Mouse (Mus musculus) kidney, adult 11 months (tissue): Measurements from ENCODE around the gene Fbxo36.

Experiments
- DNase-seq: peaks from one replicate; pipeline ENCODE4 v3.0.0; 2022

Gene Fbxo36

DNA sequence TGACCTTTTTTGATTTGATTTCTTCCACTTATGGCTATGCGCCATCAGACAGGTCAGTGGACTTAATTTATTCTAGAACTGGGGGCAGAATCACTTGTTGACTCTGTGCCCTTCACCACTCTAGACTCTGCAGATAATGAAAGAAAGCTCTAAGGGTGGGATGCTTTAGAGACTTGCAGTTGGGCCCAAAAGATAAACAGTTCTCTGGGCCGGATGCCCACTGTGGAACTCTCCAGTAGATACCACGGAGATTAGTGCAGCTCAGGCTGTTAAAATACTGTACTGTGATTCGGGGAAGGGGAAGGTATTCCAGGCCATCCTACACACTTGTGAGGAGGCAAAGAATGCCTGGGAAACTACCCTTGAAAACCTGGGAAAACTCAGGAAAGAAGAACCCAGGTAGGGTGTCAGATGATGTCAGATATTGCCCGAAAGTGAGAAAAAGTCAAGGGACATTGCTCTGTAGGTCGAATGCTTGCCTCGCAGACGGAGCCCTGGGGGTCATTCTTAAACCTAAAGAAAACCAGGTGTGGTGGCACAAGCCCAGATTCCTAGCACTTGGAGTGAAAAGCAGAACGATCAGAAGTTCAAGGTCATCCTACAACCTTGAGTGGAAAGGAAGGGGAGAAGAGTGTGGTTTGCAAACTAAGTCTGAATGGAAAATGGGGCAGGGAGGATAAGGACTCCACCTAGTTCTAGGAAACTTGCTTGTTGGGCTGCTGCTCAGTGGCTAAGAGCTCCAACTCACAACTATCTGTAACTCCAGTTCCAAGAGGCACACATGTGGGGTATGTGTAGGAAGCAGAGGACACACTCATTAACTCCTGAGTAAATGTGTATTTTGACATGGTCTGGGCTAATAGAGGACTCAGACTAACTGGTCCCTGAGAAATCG is 21.0 kb downstream of the Fbxo36 start:
- DNase-seq, result no peak

DNA sequence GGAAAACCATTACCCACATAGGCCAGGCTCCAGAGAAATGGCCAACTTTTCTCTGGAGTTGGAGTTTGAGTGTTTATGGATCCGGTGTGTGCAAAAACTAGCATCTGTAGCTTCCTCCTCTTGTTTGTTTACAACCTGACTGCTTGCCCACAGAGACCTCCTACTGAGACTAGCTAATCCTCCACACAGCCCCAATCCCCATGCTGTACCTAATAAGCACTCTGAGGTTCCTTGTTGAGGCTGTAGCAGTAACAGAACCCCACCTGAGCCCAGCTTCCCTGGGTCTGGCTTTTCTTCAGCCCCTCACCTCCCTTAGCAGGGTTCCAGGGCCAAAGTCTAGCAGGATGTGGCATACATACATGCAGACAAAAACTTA is 21.6 kb downstream of the Fbxo36 start:
- no peak for DNase-seq

DNA sequence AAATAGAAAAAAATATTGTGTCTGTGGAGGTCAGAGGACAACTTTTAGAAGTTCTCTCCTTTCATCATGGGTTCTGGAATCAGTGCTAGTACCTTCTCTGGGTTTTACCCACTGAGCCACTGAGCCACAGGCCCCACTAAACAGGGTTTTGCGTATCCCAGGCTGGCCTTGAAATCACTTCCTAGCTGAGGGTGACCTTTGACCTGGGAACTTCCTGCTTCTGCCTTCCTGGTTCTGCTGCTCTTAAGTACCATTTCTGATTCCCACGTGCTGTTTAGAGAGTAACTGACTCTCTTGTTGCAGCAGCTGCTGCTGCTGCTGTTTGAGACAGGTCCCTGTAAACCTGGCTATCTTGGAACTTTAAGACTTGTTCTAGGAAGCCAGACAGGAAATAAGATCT is 25.0 kb downstream of the Fbxo36 start:
- DNase-seq, result no peak

DNA sequence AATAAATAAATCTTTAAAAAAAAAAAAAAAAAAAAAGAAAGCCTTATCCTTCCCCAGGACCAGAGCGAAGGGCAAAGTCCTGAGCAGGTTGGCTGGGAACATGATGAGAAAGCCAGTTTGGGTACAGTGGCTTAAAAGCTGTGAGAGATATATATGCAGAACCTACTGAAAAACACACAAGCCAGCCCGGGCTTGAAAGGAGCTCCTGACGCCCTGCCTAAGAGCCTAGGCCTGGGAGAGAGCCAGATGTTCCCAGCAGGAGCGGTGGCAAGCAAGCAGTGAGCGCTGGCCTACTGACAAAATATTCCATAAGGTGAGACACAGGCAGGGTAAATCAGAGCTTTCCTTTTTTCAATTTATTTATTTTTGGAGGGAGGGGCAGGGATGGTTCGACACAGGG is 26.6 kb downstream of the Fbxo36 start:
- peak; percentile 63 for DNase-seq

DNA sequence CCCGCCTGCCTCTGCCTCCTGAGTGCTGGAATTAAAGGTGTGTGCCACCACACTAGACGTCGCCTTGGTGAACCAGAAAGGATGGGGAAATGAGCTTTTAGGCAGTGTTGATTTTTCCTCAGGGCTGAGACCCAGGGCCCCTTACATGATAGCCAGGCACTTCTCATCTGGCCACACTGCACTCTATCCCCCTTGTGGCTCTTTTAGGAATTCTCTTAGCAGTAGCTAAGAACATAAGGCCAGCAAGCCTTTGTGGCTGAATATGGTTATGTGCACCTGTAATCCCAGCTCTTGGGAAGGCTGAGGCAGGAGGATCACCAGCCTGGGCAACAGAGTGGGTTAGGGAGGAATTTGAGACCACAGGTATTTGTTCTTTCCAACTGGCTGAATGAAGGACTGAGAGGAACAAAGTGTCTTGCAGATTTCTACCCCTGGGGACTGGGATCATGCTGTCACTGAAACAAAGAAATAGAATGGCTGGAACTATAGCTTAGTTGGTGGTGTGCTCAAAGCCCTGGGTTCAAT is 27.1 kb downstream of the Fbxo36 start:
- DNase-seq, result no peak

DNA sequence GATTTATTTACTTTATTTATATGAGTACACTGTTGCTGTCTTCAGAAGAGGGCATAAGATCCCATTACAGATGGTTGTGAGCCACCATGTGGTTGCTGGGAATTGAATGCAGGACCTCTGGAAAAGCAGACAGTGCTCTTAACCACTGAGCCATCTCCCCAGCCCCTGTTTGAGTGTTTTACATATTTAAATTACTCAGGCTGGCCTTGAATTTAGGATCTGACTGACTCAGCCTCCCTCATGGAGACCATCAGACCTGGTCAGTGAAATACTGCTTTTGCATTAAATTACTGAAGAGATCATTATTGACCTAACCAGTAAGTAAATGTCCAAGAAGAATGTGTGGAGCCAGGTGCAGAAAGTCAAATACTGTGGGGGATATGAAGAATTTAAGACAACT is 28.7 kb downstream of the Fbxo36 start:
- no peak for DNase-seq

DNA sequence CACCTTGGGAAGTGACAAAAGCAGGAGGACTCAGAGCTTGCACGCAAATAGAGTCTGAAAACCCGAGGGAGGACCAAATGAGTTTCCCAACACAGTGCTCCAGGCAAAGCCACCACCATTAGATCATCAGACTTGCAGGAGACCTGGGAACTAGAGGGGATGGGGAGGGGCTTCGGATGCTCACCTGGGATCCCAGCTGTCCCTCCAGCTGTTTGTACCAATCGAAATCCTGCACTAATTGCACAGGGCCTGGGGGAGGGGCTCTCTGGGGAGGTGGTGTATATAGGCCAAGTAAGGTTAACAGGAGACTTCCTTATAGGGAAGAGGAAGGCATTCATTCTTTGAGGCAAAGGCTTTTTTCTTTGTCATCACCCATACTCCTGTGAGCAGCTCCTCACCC is 29.2 kb downstream of the Fbxo36 start:
- no peak for DNase-seq

DNA sequence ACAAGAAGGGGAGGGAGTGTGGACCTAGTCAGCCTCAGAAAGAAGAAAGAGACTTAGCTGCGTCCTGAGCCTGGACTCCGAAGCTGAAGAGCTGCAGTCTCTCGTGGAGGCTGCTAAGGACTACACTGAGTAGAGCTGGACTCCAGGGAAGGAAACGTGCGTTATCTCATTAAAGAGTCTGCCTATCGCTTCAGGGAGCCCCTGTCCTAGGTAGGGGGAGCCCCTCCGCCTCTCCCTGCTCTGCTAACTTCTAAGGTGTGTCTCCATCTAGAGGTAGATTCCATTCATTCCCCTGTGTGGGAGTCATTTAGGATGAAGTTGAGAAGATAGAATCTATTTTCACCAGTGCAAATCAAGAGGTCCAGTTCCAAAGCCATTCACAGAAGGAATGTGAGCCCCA is 29.9 kb downstream of the Fbxo36 start:
- peak; percentile 45 for DNase-seq

DNA sequence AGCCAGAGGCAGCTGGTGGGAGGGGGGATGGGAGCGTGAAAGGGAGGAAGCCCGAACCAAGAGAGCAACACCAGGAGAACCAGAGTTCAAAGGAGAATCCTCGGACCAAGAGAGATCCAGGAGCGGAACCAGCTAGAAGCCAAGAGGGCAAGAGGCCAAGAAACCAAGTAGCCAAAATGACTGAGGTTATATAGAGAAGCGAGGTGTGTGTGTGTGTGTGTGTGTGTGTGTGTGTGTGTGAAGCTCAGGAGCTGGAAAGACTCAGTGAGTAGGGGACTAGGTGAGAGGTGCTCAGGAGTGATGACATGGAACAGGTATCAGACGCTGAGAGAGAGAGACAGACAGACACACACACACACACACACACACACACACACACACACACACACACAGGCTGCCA is 31.5 kb downstream of the Fbxo36 start:
- DNase-seq, result peak; percentile 87

DNA sequence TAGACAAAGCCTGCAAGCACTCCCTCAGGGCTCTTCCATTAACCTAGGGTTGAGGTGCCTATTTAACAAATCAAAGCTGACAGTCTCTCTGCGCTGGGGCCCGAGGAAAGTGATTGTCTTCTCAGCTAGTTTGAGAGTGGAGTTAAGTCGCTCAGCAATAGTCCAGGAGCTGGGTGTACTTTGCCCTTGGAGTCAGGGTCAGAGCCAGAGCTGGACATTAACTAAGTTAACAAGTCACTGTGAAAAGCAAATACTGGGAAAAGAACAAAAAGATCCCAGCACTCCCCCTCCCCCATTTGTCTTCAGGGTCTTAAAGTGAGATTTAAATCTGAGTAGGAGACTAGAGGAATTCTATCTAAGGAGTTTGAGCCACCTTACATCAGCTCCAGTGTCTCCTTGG is 32.5 kb downstream of the Fbxo36 start:
- peak; percentile 82 for DNase-seq

DNA sequence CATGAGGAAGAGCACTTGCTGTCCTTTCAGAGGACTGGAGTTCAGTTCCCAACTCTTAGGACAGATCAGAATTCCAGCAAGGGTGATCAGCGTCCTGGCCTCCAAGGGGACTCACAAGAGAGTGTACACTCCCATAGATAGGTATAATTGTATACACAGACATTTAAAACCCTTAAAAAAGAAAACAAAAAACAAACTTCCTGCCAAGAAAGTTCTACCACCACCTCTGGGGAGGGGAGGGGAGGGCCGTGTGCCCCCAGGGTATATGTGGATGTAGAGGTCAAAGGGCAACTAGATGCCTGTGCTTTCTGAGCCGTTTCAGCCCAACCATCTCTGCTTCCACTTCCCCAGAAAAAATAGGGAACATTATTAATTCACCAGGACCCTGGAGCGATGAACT is 33.3 kb downstream of the Fbxo36 start:
- no peak for DNase-seq

DNA sequence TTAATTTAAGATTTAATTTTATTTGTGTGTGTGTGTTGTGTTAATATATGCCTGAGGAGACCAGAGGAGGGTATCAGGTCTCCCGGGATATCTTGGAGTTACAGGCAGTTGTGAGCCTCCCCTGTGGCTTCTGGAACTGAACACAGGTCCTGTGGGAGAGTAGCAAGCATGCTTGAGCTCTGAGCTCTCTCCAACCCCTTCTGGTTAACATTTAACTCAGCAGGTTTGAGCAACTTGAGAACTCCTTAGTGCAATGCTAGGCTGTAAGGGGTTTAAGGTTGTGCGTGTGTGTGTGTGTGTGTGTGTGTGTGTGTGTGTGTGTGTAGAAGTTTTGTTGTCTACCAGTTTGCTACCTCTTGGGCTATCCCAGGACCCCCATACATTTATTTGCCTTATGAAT is 37.9 kb downstream of the Fbxo36 start:
- DNase-seq, result peak; percentile 70

DNA sequence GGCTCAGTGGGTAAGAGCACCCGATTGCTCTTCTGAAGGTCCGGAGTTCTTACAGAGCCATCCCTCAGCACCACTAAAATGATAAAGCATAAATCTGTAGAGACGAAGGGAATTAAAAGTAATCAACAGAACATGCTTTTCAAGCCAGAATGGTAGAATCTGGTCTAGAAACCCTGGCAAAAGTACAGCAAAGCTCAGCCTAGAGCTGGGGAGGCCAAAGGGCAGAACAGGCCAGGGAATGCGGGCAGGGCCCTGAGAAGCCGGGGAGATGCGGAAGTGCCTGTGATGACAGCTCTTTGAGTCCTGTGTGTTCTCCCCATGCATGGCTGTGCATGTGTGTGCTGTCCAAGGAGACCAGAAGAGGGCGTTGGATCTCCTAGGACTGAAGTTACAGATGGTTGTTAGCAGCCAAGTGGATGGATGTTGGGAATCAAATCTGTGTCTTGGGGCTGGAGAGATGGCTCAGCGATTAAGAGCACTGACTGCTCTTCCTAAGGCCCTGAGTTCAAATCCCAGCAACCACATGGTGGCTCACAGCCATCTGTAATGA is 40.0 kb downstream of the Fbxo36 start:
- DNase-seq, result peak; percentile 50

DNA sequence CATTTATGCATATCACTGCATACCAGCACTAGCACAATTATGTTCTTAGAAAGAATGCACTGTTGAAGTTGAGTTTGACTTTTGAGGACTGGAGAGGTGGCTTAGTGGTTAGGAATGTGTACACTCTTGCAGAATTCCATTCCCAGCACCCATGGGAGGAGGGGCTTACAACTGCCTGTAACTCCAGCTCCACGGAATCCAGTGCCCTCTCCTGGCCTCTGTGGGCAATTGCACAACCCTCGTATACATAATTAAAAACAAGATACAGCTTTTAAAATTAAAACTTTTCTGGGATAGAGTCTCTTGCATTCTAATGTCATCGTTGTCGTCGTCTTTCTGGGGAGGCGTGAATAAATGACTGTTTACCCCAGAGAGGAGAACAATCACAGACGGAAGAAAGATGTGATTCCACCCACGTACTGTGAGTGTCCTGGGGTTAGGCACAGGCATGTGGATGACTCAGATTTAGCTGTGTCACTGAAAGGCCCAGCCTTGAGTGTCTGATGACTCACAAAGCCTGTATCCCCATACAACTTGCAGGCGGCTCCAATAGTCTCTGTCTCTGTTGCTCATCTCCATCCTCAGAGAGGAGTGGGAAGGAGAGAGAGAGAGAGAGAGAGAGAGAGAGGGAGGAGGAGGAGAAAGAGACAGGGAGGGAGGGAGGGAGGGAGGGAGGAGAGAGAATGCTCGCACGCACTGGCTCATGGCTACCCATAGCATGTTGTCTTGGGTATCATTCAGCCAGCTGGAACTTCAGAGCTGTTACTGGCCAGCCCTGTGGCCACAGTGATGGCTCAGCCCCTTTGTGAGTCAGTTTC is 41.8 kb downstream of the Fbxo36 start:
- no peak for DNase-seq

DNA sequence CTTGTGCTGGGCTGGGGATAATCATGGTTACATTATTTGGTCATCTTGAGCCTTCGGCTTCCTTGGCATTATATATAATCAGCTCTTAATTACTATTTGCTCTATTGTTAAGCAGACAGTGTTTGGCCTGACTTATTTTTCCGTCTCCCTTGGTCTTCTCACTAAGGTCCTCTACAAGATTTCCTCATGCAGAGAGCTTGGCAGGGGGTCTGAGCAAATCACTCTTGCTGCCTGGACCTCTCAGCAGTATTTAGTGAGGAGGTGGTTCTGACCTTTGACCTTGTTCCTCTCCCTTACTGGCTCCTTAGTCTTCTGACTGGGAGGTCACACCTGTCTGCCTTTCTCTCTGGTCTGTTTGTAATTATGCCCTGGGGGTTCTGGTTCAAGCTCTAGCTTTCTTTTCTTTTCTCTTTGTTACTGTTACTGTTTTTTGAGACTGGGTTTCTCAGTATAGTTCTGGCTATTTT is 42.5 kb downstream of the Fbxo36 start:
- DNase-seq, result no peak

DNA sequence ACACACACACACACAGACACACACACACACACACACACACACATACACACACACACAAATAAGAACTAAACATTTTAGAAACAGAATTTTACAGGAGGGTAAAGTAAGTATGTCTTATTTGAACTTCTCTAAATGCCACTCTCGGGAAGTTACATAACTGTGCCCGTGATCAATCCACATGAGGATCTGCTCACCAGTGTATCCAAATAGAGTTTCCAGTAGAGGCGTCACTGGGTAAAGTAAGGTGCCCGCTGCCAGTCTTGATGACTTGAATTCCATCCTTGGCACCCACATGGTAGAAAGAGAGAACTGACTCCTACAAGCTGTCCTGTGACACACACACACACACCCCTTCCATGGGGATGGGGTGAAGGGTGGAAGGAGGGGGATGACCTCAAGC is 43.3 kb downstream of the Fbxo36 start:
- DNase-seq, result no peak

DNA sequence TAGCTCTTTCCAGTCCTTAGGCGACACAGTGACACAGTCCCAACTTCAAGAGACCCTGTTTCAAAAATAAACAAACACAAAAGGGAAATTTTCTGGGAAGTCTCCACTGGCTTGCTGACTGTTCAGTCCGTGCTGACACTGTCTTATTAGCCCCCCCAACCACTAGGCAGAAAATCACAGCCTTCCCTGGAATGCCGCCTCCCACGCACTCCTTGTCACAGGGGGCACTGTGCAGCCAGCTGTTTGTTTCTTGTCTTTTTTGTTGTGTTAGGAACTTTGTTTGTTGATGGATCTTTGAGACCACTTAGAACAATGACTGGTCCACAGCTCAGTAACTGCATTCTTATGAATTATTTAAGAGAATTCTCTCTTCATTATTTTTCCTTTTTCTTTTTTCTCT is 44.2 kb downstream of the Fbxo36 start:
- DNase-seq, result no peak

DNA sequence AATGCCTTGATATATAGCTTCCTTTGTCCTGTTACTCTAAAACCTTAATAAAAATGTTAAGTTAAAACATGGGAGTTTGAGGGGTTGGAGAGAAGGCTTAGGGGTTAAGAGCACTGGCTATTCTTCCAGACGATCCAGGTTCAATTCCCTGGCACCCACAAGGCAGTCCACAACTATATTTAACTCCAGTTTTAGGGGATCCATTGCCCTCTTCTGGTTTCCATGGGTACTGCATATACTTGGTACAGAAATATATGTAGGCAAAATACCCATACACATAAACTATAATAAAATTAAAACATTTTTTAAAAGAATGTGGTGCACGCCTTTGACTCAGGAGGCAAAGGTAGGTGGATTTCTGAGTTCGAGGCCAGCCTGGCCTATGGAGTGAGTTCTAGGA is 45.5 kb downstream of the Fbxo36 start:
- DNase-seq, result no peak

DNA sequence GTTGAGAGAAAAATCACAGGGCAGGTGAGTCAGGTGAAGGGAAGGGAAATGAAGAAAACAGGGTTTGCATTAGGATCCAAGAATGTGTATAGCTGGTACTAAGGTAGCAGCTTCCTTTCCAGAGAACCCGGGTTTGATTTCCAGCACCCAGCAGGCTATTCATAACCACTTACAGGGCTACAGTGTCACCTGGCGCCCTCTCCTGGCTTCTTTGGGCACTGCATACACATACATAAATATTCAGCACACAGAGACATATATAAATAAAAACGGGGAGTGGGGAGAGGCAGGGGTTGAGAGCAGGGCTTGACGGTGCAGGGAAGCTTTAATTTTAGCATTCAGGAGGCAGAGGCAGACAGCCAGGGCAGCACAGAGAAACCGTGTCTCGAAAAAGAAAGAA is 46.3 kb downstream of the Fbxo36 start:
- no peak for DNase-seq

DNA sequence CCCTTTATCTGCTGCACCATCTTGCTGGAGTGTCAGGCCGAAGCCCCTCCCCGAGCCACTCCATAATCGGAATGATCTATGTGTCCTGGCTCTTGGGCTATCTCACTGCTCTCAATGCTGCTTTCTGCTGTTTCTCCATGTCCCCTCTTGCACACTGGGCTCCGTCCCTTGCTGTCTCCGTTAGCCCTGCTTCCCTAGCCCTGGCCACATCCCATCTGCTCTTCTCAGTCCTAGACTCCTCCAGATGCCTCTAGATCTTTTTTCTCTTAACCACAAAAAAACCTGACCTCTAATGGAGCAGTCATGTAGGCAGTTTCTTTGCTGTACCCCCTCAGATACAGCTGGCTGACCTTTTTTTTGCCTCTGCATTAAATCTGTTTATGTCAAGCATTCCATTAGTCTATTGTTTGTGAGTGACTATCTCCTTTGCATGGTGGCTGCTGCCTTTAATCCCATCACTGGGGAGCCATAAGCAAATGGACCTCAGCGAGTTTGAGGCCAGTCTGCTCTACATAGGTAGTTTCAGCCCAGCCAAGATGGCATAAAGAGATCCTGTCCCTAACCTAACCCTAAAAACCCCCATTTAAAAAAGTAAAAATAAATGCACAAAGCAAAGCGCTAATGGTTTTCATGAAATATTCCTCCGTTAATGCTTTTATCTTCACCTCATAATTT is 49.8 kb downstream of the Fbxo36 start:
- DNase-seq, result no peak

DNA sequence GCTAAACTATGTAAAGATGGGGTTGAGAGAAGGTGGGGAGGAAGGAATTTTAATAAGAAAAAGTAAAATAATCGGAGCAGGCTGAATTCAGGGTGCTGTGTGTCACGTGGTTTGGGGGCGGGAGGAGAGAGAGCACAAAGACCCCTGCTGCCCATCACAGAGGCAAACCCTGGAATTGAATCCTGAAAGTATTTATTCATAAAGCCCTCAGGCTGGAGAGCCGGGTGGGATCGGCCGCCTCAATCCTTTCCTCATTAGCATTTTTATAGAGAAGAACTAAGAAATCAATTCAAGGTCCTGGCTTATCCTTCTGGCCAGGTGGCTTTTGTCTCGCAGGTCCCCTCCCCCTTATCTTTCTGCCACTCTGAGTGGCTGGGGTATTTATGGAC is 50.4 kb downstream of the Fbxo36 start:
- DNase-seq, result no peak

DNA sequence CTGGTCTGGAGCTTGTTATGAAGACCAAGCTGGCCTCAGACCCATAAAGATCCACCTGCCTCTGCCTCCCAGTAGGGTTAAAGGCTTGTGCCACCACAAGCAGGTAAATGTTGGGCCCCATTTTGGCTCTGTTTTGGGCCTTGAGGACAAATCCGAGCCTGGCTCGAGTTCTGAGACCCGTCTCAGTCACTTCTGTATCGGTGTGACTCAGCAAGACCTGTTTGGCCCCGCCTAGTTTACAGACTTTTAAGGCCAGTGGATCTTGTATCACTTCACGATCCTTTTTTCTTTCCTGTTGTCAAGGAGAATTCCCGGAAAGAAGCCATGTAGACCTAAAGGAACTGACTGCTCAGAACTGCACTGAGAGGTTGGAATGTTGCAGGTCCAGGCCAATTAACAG is 50.9 kb downstream of the Fbxo36 start:
- no peak for DNase-seq

DNA sequence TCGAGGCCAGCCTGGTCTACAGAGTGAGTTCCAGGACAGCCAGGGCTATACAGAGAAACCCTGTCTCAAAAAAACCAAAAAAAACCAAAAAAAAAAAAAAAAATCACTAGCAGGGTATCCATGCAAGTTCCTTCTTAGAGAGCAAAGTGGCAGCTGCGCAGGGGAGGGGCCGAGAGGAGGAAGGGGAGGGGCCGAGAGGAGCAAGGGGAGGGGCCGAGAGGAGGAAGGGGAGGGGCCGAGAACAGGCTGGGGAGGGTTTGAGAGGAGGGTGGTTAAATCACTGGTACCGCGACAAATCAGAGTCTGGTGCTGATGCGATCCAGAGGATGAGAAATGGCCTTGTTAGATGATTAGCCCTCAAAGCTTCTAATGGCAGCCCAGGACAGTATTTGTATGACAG is 52.1 kb downstream of the Fbxo36 start:
- DNase-seq, result no peak
